Mouse (Mus musculus) T-helper 2 cell (primary cell): ENCODE results near the gene Matk.

Source experiments
- in situ Hi-C: fragments of 300-600 bp; cut with MboI, MseI; formaldehyde crosslinking; loops from one replicate; pipeline ENCODE4 v1.15.1; 2025; ENCODE audit warnings: high pct_unique_total_duplicates

Gene Matk

GRCm38 (mm10) chr10:81242021-81242420 is 10.7 kb upstream of the Matk start:
- in situ Hi-C loops = no loop called here

- in situ Hi-C loops = no loop called here
Observed at GRCm38 (mm10) chr10:81244146-81244545, 8.6 kb upstream of the Matk start.

GRCm38 (mm10) chr10:81244595-81244994 is 8.1 kb upstream of the Matk start:
- in situ Hi-C loops = no loop called here

- in situ Hi-C loops = no loop called here
Observed at GRCm38 (mm10) chr10:81245166-81245565, 7.6 kb upstream of the Matk start.

- in situ Hi-C loops = no loop called here
Observed at GRCm38 (mm10) chr10:81247804-81248203, 4.9 kb upstream of the Matk start.

- in situ Hi-C loops = no loop called here
Observed at GRCm38 (mm10) chr10:81249442-81249841, 3.3 kb upstream of the Matk start.

- in situ Hi-C loops = no loop called here
Observed at GRCm38 (mm10) chr10:81254886-81255285, 2.2 kb downstream of the Matk start.

- in situ Hi-C loops = no loop called here
Observed at GRCm38 (mm10) chr10:81257158-81258039, 4.7 kb downstream of the Matk start.

- in situ Hi-C loops = no loop called here
Observed at GRCm38 (mm10) chr10:81259225-81259884, 6.6 kb downstream of the Matk start.

- in situ Hi-C loops = no loop called here
Observed at GRCm38 (mm10) chr10:81261025-81261424, 8.3 kb downstream of the Matk start.

GRCm38 (mm10) chr10:81265540-81265939 is 12.8 kb downstream of the Matk start:
- in situ Hi-C loops = no loop called here

GRCm38 (mm10) chr10:81266211-81267105 is 13.7 kb downstream of the Matk start, which contains the start of the genes Mrpl54 and Apba3:
Mrpl54 (minus strand) TSS chr10:81266934.
Apba3 (plus strand) TSS chr10:81266960.
- in situ Hi-C loops = no loop called here

GRCm38 (mm10) chr10:81268056-81268455 is 15.3 kb downstream of the Matk start:
- in situ Hi-C loops = no loop called here

- in situ Hi-C loops = no loop called here
Observed at GRCm38 (mm10) chr10:81268643-81269412, 16.1 kb downstream of the Matk start.

GRCm38 (mm10) chr10:81272356-81272755 is 19.6 kb downstream of the Matk start:
- in situ Hi-C loops = no loop called here

- in situ Hi-C loops = no loop called here
Observed at GRCm38 (mm10) chr10:81273842-81274241, 21.1 kb downstream of the Matk start.

- in situ Hi-C loops = no loop called here
Observed at GRCm38 (mm10) chr10:81277676-81278075, 24.9 kb downstream of the Matk start.

- in situ Hi-C loops = no loop called here
Observed at GRCm38 (mm10) chr10:81279496-81279895, 26.8 kb downstream of the Matk start.

GRCm38 (mm10) chr10:81284189-81284588 is 31.5 kb downstream of the Matk start:
- in situ Hi-C loops = no loop called here

- in situ Hi-C loops = loop anchor here (5.0 kb wide), 1 partner anchor 38 kb away; the partner anchor contains the start of gene Cactin
Observed at GRCm38 (mm10) chr10:81284719-81285118, 32.0 kb downstream of the Matk start.
